Mouse (Mus musculus) retina, postnatal 7 days (tissue): ENCODE measurements at regions not wholly inside any gene's neighbourhood (a gene's known extent, or its start where the extent isn't known, plus 50 kb on each side); places are given as distances from the start of the nearest gene placed in this dataset.
"Not testable (repeated sequence)": the region's sequence is repeated elsewhere in the genome, so short reads cannot be mapped to it uniquely, and the experiment has no call there.

Source experiments
- DNase-seq: peaks from one replicate; pipeline ENCODE4 v3.0.0-alpha.2; 2012; ENCODE audit warnings: low read depth, low spot score

DNA sequence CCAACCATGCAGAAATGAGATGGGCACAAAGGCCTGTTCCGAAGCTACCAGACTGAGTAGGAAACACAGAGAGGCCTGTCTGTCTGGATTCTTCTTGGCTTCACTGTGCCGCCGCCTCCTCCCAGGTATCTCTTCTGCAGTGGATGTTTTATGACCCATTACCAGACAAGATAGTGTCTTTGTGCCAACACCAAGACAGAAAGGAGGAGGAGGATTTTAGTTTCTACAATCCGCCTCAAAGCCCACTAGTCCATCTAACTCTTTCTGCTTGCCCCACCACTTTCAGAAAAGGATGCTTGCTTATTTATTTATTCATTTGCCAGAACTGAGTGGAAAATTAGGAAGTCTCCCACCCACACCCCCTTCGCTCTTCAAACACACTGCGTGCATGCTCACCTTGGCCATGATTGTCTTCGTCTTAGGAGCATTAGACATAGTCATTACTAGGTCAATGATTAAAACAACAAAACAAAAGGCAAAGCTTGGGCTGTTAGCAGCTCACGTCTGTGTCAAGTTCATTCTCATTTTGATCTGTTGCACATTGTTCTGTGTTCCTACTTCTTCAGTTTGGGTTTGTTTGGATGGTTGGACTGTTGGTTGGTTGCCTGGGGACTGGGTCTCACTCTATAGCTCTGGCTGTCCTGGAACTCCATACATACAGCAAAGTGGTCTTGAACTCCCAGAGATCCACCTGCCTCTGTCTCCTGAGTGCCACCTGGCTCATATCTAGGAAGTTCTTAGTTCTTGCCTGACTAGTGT is 61.7 kb upstream of the Cpm start:
- DNase-seq: no peak

DNA sequence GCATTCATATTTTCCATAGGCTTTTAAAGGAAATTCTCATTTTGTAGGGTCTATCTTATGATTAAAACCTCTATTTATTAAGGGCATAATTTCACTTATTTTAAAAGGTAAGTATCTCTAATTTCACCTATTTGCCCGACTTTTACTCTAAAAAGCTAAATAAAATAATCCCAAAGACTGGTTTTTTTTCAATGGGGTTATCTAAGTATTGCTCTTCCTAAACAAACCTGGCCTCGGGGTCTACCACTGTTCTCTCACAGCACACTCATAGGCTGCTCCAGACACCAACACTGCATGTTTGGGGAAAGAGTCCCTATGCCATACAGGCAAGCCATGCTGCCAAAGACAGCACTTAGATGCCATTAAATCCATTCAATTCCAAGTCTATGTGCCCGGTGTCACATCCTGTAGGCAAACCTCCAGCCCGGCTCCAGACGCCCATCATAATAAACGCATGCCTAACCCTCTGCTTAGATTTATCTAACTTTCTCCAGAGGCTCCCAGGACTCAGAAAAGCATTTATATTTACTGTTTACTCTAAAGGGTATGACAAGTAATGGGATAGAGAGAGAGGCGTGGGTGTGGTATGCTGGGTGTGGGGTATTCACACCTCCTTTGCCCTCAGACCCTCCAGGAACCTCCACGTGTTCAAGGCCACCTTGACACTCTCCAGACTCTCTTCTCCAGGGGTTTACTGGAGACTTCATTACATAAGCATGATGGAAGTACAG is 62.5 kb upstream of the Cpm start:
- DNase-seq: no peak

- DNase-seq: no peak
Observed at GRCm38 (mm10) chr10:117566204-117566603, 63.1 kb upstream of the Cpm start.

DNA sequence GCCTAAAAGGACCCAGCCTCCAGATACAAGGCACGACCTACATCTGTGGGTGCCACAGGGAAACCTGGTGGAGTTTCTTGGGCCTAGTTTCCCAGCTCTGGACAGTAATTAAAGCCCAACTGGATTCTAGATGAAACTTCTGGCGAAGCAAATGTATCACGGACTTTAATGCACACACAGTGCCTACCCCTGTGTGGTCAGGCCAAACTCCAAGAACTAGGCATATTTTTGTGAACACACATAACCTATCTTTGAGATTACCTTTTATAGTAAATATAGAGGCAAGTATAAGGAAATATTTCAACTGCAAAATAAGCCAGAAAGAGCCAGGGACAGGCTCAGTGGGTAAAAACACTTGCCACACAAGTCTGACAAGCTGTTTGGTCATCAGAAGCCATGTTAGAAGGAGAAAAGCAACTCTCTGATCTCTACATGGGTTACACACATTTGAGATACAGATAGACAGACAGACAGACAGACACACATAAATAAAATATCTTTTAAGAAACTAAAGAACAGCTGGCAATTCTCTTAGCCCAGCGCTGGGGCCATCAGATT is 63.7 kb upstream of the Cpm start:
- DNase-seq: no peak

GRCm38 (mm10) chr10:117565110-117565509 is 64.2 kb upstream of the Cpm start:
- DNase-seq: no peak

GRCm38 (mm10) chr10:117564118-117565040 is 64.9 kb upstream of the Cpm start:
- no peak for DNase-seq

DNA sequence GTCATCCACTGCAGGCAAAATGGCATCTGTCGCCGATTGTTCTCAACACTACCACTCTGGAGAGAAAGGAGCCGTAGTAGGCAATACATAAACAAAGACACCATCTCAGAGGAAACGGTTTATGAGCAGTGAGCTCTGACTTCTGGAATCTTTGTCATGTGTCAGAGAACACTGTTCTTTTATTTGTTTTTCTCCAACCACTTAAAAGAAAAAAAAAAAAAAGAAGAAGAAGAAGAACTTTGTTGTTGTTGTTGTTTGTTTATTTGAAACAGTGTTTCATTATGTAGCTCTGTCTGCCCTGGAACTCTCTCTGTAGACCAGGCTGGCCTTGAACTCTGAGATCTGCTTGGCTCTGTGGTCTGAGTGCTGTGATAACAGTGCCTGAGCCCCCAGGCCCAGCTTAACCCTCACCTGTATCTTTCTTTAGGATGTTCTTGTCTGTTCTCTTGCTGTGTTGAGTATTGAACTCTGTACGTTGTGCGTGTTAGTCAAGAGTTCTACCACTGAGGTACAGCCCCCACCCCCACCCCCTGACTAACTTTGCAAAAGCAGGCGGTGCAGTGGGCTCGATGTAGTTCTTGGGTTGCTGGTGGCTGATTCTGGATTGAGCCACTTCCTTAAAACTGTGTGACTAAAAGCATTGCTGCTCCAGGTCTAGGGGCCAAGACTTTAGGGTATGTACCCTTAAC is 65.7 kb upstream of the Cpm start:
- no peak for DNase-seq

GRCm38 (mm10) chr10:117562850-117563248 is 66.5 kb upstream of the Cpm start:
- not testable (repeated sequence) for DNase-seq

- DNase-seq: no peak
Observed at GRCm38 (mm10) chr10:117561909-117562849, 67.1 kb upstream of the Cpm start.

DNA sequence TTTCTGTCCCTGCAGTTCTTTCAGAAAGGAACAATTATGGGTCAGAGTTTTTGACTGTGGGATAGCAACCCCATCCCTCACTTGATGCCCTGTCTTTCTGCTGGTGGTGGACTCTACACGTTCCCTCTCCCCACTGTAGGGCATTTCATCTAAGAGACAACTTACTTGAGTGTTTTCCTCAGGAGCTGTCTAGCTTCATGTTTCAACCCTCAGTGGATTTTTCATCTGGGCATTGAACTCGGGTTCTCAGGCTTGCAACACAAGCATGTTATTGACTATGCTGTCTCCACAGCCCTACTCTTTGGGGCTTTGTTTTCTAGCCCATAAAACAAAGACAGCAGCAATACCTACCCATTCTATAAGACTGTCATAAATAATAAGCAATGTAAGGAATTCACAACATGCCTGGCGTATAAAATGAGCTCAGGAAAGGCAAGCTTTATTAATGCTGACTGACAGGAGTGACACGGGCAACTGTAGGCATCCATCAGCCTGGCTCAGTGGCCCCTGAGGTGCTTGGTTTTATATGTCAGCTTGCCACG is 68.0 kb upstream of the Cpm start:
- no peak for DNase-seq

- DNase-seq: no peak
Observed at GRCm38 (mm10) chr10:117560396-117561278, 68.7 kb upstream of the Cpm start.

- DNase-seq: no peak
Observed at GRCm38 (mm10) chr10:117559615-117560395, 69.5 kb upstream of the Cpm start.

DNA sequence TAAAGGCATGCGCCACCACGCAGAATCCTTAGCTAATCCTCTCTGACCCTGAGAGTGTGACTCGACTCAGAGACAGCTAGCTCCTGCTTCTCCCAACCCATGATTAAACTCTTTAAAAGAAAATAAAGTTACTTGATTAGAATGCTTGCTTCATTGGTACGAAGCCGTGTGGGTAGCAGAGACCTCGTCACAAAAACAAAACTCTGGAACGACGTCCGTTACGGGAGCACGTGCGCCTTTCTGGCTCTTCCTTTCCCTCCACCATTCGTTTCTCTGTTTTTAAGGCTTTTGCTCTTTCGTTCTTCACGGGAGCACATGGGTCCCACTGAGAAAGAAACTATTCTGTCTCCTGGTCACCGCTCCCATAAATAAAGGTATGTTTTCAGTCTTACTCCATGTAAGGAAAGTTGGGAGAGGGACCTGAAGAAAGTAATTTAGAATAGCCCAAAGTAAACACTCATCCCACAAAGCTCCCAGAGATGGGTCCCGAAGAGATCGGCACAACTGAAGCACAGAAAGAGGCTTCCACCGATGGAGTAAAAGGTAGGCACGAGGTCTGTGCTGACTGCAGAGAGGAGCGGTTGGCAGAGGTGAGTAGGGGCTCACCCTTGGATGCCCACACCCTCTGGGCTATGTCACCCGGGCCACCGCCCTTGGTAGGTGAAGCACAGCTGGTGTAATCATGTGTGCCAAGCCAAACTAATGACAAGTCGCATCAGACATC is 70.2 kb upstream of the Cpm start:
- no peak for DNase-seq

GRCm38 (mm10) chr10:117558292-117558800 is 71.0 kb upstream of the Cpm start:
- DNase-seq: no peak

DNA sequence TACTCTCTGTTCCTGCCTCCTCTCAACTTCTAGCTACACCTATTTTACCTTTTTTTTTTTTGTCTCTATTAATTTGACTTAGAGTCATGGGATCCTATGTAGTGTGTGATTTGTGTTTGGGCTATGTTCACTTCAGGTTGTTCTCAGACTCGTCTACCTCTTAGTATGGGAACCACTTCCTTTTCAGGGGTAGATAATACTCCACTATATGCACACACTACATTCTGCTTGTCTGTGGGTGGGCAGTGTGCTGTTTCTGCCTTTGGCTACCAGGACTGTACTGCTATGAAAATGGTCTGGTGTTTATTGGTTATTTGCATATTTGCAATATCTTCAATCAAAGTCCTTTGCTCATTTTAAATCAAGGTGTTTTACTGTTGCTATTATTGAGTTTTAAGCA is 71.6 kb upstream of the Cpm start:
- no peak for DNase-seq

GRCm38 (mm10) chr10:117556851-117557542 is 72.3 kb upstream of the Cpm start:
- DNase-seq: no peak
